Mouse (Mus musculus) cerebellum, postnatal 36 days (tissue): Measurements from ENCODE around the gene Ddx54.

Experiments used
- DNase-seq, 2 experiments: peaks; one replicate each; pipeline ENCODE4 v3.0.0; 2021 to 2022; ENCODE audit warnings: mixed read lengths in 2 of 2

Gene Ddx54

DNA sequence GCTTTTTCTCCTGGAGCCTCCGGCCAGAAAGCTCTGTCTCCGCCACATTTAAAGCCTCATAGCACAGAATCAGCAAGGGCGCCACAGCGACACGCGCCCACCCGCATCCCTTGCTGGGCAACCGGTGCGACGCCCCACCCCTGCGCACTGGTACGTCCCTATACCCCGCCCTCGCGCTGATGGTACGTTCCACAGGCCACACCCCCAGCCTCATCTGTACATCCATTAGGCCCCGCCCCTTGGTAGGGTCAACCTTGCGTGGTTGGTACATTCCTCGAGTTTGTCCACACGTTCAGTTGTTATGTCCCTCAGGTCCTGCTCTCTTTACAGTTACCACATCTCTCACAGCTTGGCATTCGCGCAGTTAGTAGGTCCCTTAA, at the start of gene Ddx54, which contains the start of gene Rita1:
Gene Ddx54 (plus strand): TSS at position 298 of the 380 bp plus-strand sequence.
Gene Rita1 (minus strand): TSS at position 148 of the 380 bp plus-strand sequence.
- DNase-seq = peak; percentile 98 to 99

DNA sequence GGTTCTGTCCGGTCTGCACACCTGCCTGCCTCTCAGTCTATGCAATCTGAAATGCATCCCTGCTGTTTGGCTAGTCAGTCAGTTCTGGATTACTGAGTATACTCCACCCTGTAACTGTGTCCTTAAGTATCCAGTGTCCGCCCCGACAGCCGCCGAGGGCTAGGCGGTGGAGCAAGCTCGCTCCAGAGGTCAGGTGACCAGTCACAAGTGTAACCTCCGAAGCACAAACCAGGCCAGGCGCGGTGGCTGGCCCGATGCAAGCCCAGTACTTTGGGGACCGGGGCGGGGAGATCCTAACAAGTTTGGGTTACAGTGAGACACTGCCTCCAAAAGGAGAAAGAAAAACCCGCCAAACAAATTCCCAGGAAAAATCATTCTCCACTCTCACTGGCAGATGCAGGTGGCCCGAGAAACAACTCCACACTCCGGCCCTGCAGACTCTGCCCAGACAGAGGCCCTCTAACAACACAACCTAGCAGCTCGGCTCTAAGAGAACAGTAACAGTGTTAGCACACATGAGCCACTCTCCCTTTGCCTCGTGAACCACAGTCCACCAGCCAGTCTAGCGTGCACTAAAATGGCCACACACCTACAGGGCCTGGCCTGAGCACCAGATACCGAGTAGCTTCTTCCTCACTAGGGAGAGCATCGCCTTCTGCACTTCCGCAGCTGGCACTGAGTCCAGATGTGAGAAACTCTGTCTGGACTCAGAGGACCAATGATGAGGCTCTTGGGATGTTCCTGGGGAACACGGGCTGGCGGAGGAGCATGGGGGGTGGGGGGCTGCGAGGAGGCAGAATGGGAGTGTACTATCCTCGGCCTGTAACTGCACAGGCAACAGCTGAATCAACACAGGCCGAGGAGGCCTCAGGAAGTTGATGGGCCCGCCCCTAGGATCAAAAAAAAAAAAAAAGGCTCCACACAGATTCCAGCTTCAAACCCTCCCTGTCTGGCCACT, 49.3 kb upstream of the Ddx54 start:
- peak in 1 of 2 experiments; percentile 24 for DNase-seq

DNA sequence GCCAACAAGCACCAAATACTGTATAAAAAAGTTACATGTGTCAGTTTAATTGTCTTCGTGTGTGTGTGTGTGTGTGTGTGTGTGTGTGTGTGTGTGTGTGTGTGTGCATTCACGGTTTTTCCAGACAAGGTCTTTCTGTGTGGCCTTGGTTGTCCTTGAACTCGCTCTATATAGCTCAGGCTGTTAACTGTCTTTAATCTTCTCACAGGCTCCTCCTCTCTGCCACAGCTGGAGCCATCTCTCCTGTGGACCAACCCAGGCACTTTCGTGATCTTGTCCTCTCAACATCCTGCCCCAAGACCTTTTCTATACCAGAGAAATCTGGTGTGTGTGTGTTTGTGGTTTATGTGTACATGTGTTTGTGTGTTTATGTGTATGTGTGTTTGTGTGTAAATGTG, 48.6 kb upstream of the Ddx54 start:
- no peak for DNase-seq

DNA sequence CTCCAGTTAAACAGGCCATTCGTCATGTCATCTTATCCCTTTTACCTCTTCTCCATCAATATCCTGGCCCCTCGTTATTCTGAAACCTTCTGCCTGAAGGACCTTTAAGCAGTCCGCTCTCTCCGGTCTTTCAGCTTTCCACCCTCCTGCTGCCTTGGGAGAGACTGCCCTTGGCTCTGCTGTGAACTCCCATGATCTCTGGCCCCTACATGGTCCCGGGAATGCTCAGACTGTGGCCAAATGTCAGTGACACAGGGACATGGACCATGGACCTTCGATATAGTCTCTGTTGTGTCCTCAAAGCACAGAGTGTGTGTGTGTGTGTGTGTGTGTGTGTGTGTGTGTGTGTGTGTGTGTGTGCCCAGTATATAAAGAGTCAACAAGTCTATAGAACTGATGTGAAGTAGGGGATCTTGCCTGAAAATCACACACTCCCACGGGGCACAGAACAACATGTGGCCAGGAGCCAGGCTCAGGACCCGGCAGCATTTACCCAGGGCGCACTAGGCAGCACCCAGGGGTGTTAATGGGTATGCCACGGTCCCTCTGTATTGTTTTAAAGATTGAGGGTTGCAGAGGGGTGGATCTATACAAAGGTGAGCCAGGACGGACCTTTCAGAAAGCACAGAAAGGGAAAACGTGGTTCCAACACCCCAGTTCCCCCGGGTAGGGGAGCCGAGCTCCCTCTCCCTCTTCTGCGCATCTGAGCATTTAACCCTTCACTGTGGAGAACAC, 47.2 kb upstream of the Ddx54 start:
- DNase-seq = peak in 1 of 2 experiments; percentile 23

DNA sequence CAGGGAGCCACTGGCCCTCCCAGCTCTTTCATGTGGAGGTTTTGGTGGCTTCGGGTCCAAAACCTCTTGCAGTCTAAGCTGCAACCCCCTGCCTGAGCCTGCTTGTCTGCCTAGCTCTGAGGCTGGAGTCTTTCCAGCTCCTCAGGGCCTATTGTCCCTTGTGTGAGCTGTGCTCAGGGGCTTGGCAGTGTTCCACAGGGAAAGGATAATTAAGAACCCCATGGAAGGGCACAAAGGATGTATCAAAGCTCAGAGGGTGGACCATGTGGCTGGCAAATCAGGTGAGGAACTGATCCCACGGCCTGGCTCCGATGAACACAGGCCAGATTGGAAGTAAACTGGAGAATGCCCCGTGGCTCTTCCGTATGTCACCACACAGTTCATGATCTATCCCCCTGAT, 46.4 kb upstream of the Ddx54 start:
- DNase-seq = peak; percentile 83 to 90

DNA sequence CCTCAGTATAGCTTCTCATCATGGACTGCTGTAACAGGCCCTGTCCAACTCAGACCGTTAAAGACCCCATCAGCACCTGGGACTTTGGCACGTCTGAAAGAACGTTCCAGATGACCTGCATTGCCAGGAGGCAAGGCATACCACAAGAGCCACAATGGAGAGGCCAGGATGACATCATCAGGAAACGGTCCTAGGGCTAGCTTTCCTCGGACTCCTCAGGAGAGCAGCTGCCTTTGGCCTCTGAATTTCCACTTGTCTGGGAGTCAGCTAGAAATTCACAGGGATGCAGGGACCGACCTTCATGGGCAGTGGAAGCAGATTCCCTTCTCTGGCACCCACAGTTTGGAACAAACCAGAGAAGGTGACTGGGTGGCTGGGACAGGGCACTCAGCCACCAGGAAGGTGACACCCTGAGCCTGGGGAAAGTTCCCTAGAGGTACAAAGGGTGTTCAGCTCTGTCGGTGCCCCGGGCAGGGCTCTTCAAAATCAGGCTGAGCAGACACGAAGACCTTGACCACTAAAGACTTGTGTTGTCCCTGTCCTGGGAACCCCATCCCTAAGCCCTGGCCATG, 45.8 kb upstream of the Ddx54 start:
- peak in 1 of 2 experiments; percentile 51 for DNase-seq

DNA sequence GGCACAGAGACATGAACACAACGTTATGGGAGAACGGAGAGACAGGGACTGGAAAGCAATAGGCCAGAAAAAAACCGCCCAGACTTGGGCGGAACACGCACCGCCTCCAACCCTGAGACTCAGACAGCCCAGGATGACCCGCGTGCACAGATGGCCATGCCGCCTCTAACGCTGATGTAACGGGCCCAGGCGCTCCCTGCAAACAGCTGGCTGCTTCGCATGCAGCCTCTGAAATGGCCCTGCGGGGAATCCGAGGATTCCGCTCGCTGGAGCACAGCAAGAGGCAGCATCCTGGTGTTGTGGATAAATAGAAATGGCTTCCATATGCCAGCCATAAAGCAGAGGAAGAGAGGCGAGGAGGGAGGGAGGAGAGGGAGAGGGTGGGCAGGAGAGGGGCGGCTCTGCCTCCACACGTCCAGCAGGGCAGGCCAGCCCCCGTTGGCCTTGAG, 45.3 kb upstream of the Ddx54 start:
- DNase-seq = peak in 1 of 2 experiments; percentile 59

DNA sequence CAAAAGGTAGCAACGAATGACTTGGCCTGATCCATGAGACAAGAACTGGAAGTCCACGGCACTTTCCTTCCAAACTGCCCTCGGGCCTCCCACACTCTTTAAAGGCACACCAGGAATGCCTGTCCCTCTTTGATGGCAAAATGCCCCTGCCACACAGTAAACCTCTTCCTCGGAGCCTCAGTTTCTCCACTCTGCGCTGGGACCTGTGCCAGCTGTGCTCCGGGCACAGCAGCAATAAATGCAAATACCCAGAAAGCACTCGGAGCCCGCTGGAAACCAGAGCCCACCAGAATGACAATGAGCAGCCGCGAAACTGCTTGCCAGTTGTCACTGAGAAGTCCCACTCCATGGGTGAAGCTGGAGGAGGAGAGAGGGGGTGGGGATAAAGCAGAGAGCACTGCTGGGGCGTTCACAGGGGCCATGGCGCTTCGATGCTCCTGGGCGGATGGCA, 44.8 kb upstream of the Ddx54 start:
- DNase-seq = peak in 1 of 2 experiments; percentile 37

DNA sequence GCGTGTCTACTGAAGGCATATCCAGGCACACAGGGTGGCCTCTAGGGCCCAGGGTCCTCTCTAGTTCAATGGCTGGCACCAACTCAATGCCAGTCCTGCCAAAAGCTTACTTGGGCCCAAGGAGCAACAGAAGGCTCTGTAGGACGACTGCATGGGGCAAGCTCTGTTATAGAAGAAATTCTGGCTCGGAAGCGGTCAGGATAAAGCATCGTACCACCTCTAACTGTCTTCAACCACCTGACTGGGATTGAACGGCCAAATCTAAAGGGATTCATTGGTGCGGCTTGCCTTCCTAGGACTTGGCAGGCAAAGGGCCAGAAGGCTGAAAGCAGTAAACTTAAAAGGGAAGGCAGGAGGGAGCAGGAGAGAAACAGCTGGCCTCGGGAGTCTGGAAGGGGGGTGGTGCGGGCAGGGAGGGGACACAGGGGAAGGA, 44.2 kb upstream of the Ddx54 start:
- peak; percentile 54 to 61 for DNase-seq

DNA sequence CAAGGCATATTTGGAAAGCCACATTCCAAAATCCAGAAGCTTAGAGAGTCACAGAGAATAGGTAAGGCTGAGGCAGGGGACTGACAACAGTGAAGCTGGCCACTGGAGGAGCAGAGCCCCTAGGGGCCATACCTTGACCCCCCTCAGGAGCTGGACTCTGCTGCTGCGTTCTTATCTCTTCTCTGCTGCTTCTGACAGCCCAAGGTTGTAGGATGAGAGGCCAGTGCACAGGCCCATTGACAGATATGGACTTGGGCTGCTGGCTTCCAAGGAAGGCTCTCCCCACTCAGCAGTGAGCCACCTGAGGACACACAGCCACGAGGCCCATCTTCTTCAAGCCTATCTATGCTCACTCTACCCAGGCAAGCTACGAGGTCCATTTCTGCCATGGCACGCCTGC, 43.6 kb upstream of the Ddx54 start:
- no peak for DNase-seq

DNA sequence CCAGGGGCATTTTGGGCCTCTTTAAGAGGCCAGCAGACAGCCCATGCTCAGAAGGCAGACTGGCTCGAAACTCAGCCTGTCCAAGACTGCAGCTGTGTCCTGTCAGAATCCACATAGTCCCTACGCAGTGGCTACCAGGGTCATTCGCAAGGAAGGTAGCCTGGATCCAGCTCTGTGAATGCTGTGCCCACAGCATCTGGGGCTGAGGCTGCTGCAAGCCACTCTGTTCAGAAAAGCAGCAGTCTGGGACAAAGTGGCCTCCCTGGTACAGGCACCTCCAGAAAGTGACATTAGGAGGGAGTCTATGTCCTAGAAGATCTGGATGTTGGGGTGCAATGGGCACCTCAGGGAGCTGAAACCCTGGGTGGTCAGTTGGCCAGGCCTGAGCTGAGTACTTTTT, 42.7 kb upstream of the Ddx54 start:
- DNase-seq = no peak

DNA sequence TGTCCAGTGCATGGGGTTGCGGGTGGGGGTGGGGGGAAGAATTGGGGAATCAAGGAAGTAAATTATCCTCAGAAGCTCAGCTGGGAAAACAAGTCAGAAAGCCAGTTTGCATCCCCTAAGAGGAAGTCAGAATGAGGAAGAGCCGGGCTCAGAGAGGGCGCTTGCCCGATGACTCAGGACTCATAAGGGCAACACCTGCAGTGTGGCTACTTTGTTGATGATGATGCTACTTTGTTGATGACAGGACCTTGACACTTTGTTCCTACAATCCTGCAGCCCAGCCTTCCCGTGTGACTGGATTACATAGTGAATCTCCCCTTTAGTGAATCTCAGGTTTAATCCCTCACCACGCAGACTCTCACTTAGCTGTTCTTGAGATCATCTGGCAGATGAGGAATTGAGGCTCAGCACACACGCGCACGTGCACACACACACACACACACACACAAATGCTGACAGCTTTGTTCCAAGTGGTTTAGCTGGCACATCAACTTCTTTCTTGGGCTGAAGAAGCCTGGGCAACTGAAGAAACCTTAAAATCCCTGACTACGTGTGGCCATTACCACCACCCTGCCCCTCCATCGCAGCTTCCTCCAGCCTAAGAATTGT, 42.1 kb upstream of the Ddx54 start:
- DNase-seq = no peak

DNA sequence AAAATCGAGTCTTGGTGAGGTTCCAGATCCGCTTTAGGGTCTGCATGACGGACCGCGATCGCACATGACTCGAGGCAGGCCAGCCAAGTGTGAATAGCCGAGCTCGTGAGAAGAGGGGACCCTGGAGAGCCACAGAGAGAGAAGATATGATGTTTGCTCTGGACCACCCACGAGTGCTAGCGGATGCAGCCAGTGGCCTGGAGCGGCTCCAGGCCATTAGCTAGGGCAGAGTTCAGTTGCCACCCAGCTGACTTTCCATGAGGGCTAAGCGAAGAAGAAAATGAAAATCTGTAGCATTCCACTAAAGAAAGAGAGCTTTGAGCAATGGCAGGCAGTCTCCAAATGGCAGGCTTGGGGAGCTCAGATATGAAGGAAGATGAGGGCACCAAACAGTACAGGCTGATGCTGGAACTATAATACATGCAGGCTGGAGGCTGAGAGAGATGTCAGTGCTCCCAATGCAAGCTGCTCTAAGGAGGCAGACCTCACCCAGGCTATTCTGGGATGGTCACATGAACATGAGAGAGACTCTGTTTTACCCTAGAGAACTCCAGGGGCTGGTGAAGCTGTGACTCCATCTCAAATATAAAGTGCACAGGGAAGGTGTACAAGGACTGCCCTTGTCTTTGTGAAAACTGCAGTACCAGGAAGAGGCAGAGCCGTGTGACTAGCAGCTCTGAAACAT, 41.3 kb upstream of the Ddx54 start:
- no peak for DNase-seq

DNA sequence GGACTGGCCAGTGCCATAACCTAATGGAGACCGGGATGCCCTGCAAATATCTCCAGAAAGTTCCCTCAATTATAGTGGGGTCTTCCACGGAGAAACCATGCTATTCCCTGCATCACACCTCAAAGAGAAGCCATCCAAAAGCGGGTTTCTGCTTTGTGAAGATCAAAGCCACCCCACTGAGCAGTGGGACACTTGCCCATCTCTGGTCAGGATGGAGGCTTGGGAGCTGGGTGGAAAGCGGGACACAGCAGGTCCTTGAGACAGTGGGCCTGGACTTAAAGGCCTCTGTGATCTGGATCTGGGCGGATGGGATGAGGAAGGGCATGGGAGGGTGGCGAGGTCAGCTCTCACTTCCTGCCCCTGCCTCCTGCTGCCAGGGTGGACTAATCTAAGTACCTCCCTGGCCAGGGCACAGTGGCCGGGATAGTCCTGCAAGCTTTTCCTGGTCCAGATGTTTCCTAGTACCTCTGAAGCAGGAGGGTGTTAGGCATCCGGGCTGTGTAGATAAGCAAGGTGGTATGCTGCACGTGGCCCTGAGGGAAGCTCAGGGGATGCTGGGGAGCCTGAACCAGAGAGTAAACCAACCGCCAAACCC, 38.0 kb upstream of the Ddx54 start:
- peak; percentile 53 to 60 for DNase-seq

DNA sequence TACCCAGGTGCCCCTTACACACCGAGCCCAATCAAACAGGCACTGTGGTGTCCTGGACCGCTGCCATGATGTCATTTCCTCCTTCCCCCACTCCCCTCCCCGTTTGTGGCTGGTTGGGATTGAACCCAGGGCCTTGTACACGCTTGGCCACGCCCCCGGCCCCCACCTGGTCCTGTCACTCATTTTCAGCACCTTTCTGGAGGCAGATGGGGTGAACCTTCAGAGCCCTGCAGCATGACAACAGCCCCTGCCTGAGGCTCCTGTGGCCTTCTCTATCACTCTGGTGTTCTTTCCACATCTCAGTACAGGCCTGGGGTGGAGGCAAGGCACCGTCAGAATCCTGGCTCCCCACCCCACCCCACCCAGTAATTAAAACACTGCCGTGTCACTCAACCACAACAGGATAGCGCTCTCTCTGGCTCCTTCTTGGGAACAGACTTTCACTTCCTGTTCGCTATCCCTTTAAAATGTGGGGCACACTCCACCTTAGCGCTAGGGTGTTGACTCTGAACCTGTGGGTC, 35.7 kb upstream of the Ddx54 start:
- DNase-seq = no peak

DNA sequence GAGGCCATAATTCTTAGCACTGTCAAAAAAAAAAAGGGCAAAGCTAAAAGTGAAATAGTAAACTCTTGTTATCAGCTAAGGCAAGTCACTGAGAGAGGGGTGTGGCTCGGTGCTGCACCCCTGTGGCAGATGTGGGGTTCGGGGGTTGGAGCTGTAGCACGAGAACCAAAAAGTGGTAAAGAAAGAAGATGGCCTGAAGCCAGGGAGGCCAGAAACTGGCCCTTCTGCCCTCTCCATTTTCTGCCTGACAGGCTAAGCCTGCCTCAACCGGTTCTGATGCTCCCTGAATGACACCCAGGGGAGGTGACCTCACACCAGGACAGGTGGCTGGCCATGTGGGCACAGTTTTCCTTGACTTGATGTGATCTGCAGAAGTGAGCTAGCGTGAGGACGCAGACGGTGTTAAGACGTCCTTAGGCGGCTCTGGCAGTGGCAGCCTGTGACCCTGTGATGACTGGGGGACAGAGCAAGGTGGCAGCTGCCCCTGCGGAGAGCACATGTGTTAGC, 34.6 kb upstream of the Ddx54 start:
- DNase-seq = no peak

DNA sequence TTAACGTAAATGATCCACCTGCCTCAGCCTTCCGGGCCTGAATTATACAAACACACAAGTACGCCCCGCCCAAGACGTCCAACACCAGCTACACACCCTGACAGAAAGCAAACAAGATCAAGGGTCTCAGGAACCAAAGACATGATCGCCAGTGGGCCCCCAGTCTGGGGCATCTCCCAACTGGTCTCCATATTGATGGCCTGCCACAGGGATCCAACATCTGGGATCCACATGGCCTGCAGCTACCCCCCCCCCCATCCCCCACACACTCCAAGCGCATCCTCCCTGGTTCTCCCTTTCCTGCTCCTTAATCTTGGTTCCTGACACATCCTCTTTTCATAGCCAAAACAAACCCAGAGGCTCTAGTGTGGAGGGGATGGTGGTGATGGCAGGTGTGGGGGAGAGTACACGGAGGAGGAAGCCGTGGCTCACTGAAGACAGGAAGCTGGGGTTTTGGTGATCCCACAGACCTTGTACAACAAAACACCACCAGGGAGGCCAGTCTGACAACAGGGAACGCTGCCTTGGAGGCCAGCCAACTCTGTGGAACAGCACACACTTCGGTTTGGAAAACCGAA, 33.9 kb upstream of the Ddx54 start:
- DNase-seq = peak in 1 of 2 experiments; percentile 45

DNA sequence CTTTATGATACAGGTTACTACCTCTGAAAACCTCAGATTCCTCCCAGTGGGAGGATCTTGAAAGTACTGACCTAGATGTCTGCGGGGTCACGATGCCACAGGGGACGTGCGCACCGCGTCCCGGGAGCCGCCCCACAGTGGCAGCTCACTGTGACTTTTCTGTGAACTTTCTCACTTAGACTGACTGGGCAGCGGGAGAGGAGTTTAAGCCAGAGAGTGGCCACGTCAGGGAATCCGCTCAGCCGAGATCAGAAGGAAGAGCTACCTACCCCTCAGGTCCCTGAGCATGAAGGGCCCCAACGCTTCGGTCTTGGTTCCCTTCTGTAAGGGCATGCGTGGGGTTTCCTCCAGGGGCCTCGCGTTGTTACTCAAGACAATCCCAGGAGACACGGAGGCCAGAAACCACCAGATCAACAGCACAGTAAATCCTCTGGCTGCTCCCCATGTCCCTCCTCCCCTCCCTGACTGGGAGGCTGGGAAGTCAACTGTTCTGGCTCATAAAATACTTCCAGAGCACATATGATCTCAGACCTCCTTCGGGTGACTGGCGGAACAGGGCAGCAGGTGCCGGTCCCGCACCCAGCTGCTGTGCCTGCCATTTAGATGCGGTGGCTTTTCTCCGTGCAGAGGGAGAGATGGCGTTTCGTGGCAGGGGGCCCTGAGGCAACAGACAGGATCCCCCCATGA, 33.2 kb upstream of the Ddx54 start:
- DNase-seq = peak; percentile 45 to 57

DNA sequence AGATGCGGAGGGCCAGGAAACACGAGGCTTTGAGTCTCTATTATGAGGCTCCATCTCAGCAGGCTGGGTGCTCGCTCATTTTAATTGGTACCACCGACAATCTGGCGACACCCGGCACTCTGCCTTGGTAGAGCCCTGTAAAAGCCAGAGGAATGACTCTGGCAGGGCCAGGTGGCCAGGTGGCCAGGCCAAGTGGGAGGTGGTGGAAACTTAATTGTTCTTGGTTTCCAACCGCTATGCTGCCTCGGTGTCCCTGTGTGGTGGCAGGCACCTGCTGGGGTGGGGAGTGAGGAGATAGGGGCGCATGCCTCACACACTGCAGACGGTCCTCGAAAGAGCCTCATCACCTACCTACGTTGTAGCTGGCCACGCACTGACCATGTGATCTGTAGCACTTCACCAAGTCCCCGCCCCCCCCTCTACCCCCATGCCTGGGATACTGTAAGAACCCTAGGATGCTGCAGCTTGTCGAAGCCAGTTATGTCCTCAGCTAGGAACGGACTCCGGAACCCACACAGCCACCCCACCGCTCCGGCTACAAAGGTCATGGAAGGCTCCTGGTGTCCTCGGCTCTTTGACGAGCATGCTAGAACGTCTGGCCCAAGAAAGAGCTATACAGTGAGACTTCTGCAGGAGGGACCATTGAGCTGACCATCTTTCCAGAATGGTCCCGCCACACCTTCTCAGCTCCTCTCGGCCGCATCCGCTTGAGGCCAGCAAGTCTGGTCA, 32.5 kb upstream of the Ddx54 start:
- DNase-seq = peak; percentile 54 to 59
